Mouse (Mus musculus) G1E (cell line): ENCODE measurements around the gene A630001G21Rik. TPM values are rescaled to one million over a fixed set of nuclear protein-coding genes. Genes with fewer than 3 reads are reported as not detected.

Experiments
- ATAC-seq: 2 replicates; pipeline ENCODE4 v1.8.0; 2016; ENCODE audit warnings: mild to moderate bottlenecking; ENCODE audit not compliant: insufficient number of reproducible peaks, poor library complexity, low FRiP score, severe bottlenecking; ENCODE audit errors: extremely low read depth
- DNase-seq: peaks from one replicate; pipeline ENCODE4 v3.0.0; 2012; ENCODE audit warnings: low spot score
- H3K27me3 ChIP-seq: 2 replicates; pipeline ENCODE4 v1.6.1; 2012; ENCODE audit warnings: mild to moderate bottlenecking, low read length, inconsistent platforms; ENCODE audit not compliant: insufficient read depth
- H3K36me3 ChIP-seq: replicated peaks from 2 replicates; pipeline ENCODE3; 2012; ENCODE audit warnings: mild to moderate bottlenecking, inconsistent platforms
- H3K4me1 ChIP-seq: 2 replicates; pipeline ENCODE4 v1.6.1; 2012; ENCODE audit warnings: low read depth, low read length, inconsistent platforms, mixed read lengths; ENCODE audit not compliant: insufficient read depth
- H3K4me3 ChIP-seq: 2 replicates; pipeline ENCODE4 v1.5.1; 2012; ENCODE audit warnings: low read depth, mild to moderate bottlenecking, inconsistent platforms, low read length, moderate library complexity, mixed read lengths
- H3K9me3 ChIP-seq: replicated peaks from 2 replicates; pipeline ENCODE4 v1.6.1; 2012; ENCODE audit warnings: inconsistent platforms
- CTCF ChIP-seq: IDR thresholded peaks from 2 replicates; pipeline ENCODE4 v1.5.1; 2012; ENCODE audit warnings: low read depth, low read length, inconsistent platforms, mixed read lengths
- GATA1 ChIP-seq: IDR thresholded peaks from 2 replicates; pipeline ENCODE4 v1.6.1; 2012; ENCODE audit warnings: borderline replicate concordance, low read length, inconsistent platforms, mixed read lengths
- GATA2 ChIP-seq: IDR thresholded peaks from 2 replicates; pipeline ENCODE4 v1.6.1; 2012; ENCODE audit warnings: low read depth, low read length, inconsistent platforms, borderline replicate concordance
- POLR2AphosphoS5 ChIP-seq: IDR thresholded peaks from 2 replicates; pipeline ENCODE4 v1.6.1; 2012; ENCODE audit warnings: low read depth, low read length, inconsistent platforms; ENCODE audit not compliant: insufficient replicate concordance
- TAL1 ChIP-seq: conservative IDR thresholded peaks from 2 replicates; pipeline ENCODE4 v1.6.1; 2012; ENCODE audit warnings: low read depth, low read length, inconsistent platforms, mixed read lengths
- polyA plus RNA-seq: library from polyadenylated mRNA; stranded (reverse); fragments of >175 nt; gene quantifications from 2 replicates; pipeline ENCODE4 v1.2.3, GENCODE M21; 2012
- total RNA-seq, 2 experiments: library from RNA; stranded (forward) in 1 of 2; stranded (reverse) in 1 of 2; fragments of 200-1000 nt in 1 of 2; fragments of >200 nt in 1 of 2; fragmentation: Nextera tagmentation in 1 of 2; gene quantifications; 2 replicates each; pipeline ENCODE4 v1.2.3; 2014 to 2017

The A630001G21Rik gene
- total and polyA plus RNA-seq, 3 experiments = 0.16 TPM; not detected in 2

DNA sequence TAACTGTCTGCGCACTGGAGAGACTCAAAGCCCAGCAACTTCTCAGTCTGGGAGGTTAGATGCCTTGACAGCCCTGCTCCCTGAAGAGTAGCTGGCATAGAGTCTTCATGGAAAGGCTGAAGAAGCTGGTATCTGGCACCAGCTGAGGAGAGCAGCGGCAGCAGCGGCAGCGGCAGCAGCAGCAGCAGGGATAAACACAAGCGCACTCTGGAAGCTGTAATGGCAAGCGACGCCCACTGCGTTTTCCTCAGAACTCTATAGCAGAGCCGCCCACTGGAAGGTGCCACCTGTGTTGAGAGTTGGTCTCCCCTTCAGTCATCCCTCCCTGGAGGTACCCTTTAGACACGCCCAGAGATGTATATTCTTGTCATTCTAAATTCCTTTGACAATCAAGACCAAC, 2.3 kb downstream of the A630001G21Rik start:
- Histone ChIP-seq H3K27me3 (peaks cover 3% of the 10 kb centered on the region), H3K4me1 (no peaks in the 10 kb centered on the region), H3K4me3 (no peak overlapping the region), H3K9me3 (no peaks in the 10 kb centered on the region), H3K36me3 (no peaks in the 10 kb centered on the region)
- ATAC-seq = no peak
- TF ChIP-seq CTCF (no peak), TAL1 (no peak), POLR2AphosphoS5 (no peak), GATA2 (no peak), GATA1 (no peak)
- DNase-seq = no peak

- Histone ChIP-seq H3K4me1 (no peaks in the 10 kb centered on the region), H3K4me3 (no peak overlapping the region), H3K27me3 (no peaks in the 10 kb centered on the region; the same call in 1 of the 2 replicates), H3K36me3 (no peaks in the 10 kb centered on the region), H3K9me3 (no peaks in the 10 kb centered on the region)
- DNase-seq (no peak), ATAC-seq (no peak)
- no peak for TF ChIP-seq GATA2
- TF ChIP-seq TAL1 = no peak
- TF ChIP-seq POLR2AphosphoS5 = no peak
- no peak for TF ChIP-seq CTCF
- TF ChIP-seq GATA1 = no peak
These were observed 3.3 kb downstream of the A630001G21Rik start for GRCm38 (mm10) chr1:85775136-85775535.

DNA sequence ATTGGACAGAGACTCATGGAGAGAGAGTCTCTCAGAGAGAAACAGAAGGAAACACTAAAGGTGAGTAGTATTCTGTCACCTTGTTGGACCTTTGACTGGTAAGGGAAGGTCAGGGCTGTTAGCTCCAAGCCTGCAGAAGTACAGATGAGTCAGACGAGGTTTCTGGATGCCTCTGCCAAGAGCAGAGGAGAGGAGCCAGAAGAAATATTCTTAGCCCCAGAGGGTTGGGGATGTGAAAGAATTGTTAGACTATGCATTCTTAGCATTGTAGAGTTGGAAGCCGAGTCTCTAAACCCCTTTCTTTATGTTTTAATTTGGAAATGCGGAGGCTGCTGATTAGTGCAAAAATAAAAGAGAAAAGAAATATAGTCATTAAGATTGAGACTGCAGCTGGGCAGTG, 6.5 kb downstream of the A630001G21Rik start:
- Histone ChIP-seq H3K9me3 (no peaks in the 10 kb centered on the region), H3K4me3 (no peak overlapping the region), H3K4me1 (no peaks in the 10 kb centered on the region), H3K27me3 (no peaks in the 10 kb centered on the region), H3K36me3 (no peaks in the 10 kb centered on the region)
- no peak for TF ChIP-seq GATA2
- TF ChIP-seq GATA1 = no peak
- no peak for TF ChIP-seq POLR2AphosphoS5
- no peak for TF ChIP-seq TAL1
- TF ChIP-seq CTCF = no peak
- ATAC-seq (no peak), DNase-seq (no peak)

DNA sequence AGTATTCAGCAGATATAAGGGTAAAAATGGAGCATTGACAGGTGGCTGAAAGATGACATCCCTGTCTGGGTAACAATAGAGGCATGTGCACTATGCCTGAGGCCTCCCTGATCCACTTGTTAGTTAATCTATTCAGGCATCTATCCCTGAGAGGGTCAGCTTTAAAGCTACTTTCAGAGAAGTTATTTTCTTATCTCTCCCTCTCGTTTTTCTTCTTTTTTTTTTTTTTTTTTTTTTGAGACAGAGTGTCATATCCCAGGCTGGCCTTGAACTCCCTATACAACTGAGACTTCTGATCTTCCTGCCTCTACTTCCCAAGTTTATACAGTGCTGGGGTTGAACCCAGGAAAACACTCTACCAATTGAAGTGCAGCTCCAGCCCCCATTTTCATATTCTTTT, 10.7 kb downstream of the A630001G21Rik start:
- peaks cover 4% of the 10 kb centered on the region; the same call in 1 of the 2 replicates for H3K4me1 ChIP-seq

DNA sequence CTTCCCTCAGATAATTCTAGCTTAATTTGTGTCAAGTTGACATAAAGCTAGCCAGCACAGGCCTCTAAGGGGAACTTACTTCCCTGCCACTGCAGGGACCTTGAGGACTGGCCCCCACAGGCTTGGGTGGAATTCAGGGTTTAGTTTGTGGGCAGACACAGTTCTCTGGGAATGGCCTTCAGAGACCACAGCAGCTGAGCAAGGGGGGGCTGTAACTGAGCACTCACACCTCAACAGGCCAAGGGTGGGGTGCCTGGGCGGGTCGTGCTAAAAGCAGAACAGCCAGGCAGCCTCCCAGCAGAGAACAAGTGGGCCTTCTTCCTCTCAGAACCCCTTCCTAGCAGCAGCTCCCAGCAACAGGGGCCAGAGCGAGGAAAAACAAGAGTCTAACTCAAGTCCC, 12.3 kb downstream of the A630001G21Rik start:
- Histone ChIP-seq H3K4me1 (peaks cover 4% of the 10 kb centered on the region; the same call in 1 of the 2 replicates), H3K36me3 (no peaks in the 10 kb centered on the region), H3K9me3 (no peaks in the 10 kb centered on the region), H3K4me3 (no peak overlapping the region), H3K27me3 (no peaks in the 10 kb centered on the region)
- ATAC-seq = no peak
- TF ChIP-seq GATA1 = no peak
- no peak for TF ChIP-seq TAL1
- no peak for TF ChIP-seq GATA2
- no peak for TF ChIP-seq POLR2AphosphoS5
- TF ChIP-seq CTCF = no peak
- DNase-seq = no peak

More for the DNA sequence above, 10.7 kb downstream of the A630001G21Rik start:
- ATAC-seq (no peak), DNase-seq (no peak)
- no peak overlapping the region for H3K4me3 ChIP-seq
- no peak for TF ChIP-seq CTCF
- no peak for TF ChIP-seq TAL1
- TF ChIP-seq GATA1 = no peak
- TF ChIP-seq GATA2 = no peak
- TF ChIP-seq POLR2AphosphoS5 = no peak
- no peaks in the 10 kb centered on the region for H3K36me3 ChIP-seq
- no peaks in the 10 kb centered on the region for H3K27me3 ChIP-seq
- no peaks in the 10 kb centered on the region for H3K9me3 ChIP-seq

DNA sequence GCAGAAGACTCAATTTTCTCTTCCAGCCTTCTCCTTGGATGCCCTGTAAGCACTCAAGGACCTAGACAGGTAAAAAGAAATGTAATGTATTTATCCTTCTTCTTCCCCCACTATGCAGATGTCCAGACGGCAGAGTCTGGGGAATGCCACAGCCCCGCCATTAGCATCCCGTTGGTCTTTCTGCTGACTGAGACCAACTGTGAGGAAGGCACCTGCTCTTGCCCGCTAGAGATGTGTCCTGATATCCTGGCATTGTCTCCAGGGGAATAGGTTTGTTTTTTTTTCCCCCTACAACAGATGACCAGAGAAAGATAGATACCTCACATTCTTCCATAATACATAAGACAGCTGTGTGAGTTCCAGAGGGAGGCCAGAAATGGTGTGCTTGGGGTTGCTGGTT, 14.2 kb downstream of the A630001G21Rik start:
- TF ChIP-seq TAL1 = no peak
- no peak for TF ChIP-seq GATA2
- TF ChIP-seq GATA1 = no peak
- TF ChIP-seq CTCF = no peak
- no peak for TF ChIP-seq POLR2AphosphoS5
- DNase-seq (no peak), ATAC-seq (no peak)
- peaks cover 4% of the 10 kb centered on the region; the same call in 1 of the 2 replicates for H3K4me1 ChIP-seq
- H3K4me3 ChIP-seq = no peak overlapping the region
- no peaks in the 10 kb centered on the region for H3K36me3 ChIP-seq
- H3K27me3 ChIP-seq = no peaks in the 10 kb centered on the region
- H3K9me3 ChIP-seq = no peaks in the 10 kb centered on the region
